Mouse (Mus musculus): ENCODE data around the gene Vsig8. TPM values are rescaled to one million over a fixed set of nuclear protein-coding genes. Genes with fewer than 3 reads are reported as not detected.

The Vsig8 gene
- polyA plus RNA-seq, 1 experiment = 0.35 TPM

DNA sequence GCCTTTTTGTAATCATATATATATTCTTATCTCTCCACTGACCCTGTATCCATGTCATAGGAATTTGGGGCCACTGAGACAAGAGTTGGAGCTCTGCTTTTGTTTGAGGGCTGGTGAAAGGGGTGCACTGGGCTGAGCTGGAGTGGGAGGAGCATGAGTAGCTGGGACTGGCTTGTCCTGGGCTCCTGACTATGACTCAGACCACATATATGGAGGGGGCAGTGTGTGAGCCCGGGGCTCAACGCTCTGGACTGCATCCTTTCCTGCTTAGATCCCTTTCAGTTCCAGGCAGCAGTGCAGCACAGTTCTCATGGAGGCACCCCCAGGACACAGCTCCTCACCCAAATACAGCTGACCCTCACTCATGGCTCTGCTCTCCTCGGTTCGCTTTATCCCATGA is 9.7 kb upstream of the Vsig8 start:
- Histone ChIP-seq H3K4me3 (ENCODE audit: low read depth, low read length) (no peak overlapping the region), H3K4me1 (ENCODE audit: control insufficient read depth, insufficient read depth, insufficient read length, low read length) (peaks cover 12% of the 10 kb centered on the region), H3K36me3 (ENCODE audit: control insufficient read depth, insufficient read depth, low read length) (no peaks in the 10 kb centered on the region), H3K27me3 (ENCODE audit: control insufficient read depth, insufficient read depth, low read length) (no peaks in the 10 kb centered on the region), H3K27ac (ENCODE audit: insufficient read depth, low read depth, low read length) (no peak overlapping the region)
- TF ChIP-seq POLR2A (IDR thresholded peaks at IDR 0.05; ENCODE audit: low read depth, low read length) = no peak
- no peak for TF ChIP-seq CTCF (IDR thresholded peaks at IDR 0.05; ENCODE audit: extremely low read depth, insufficient read length, insufficient replicate concordance, low read depth, low read length)
- WGBS = 82% methylated on average over 4 of the region's 4 CpGs

DNA sequence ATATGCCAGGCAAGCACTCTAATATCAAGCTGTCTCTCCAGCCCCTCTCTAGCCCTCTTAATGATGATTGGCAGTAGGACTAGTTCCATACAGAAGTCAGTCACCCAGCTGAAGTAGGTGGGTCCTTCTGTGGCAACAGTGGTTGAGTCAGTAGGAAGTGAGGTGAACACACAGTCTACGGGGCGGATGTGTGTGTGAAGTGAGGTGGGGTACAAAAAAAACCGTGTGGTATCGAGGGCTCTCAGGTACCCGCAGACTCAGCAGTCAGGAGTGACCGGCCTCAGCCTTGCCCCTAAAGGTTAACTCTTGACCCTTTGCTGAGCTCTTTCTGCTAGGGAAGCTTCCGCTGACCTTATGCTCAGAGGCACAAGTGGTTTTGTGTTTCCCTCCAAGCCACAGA is 7.2 kb upstream of the Vsig8 start:
- H3K4me1 ChIP-seq (ENCODE audit: control insufficient read depth, insufficient read depth, insufficient read length, low read length) = peaks cover 12% of the 10 kb centered on the region
- H3K27ac ChIP-seq (ENCODE audit: insufficient read depth, low read depth, low read length) = no peak overlapping the region
- no peaks in the 10 kb centered on the region for H3K27me3 ChIP-seq (ENCODE audit: control insufficient read depth, insufficient read depth, low read length)
- no peaks in the 10 kb centered on the region for H3K36me3 ChIP-seq (ENCODE audit: control insufficient read depth, insufficient read depth, low read length)
- H3K4me3 ChIP-seq (ENCODE audit: low read depth, low read length) = no peak overlapping the region
- TF ChIP-seq CTCF (IDR thresholded peaks at IDR 0.05; ENCODE audit: extremely low read depth, insufficient read length, insufficient replicate concordance, low read depth, low read length) = no peak
- no peak for TF ChIP-seq POLR2A (IDR thresholded peaks at IDR 0.05; ENCODE audit: low read depth, low read length)
- WGBS = 81% methylated on average over 7 of the region's 7 CpGs

DNA sequence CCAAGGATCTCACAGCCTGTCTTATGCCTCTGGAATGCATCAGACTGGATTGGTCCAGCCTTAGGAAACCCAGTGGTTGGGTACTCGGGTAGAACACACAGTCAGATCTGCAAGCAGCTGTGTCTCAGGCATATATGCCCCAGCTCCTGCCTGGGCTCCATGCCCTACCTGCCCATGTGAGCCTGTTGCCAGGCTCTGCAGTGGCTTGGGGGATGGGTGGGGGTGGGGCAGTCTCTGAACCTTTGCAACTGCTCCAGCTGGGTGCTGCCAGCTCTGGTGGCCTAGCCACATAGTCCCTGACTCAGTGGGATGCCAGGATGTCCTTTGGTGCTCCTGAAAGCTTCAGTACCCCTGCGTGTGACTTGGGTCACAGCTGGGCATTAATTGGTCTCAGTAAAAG is 6.4 kb upstream of the Vsig8 start:
- Histone ChIP-seq H3K4me3 (ENCODE audit: low read depth, low read length) (peak overlapping the region; percentile 85), H3K36me3 (ENCODE audit: control insufficient read depth, insufficient read depth, low read length) (no peaks in the 10 kb centered on the region), H3K4me1 (ENCODE audit: control insufficient read depth, insufficient read depth, insufficient read length, low read length) (peaks cover 12% of the 10 kb centered on the region), H3K27ac (ENCODE audit: insufficient read depth, low read depth, low read length) (no peak overlapping the region), H3K27me3 (ENCODE audit: control insufficient read depth, insufficient read depth, low read length) (no peaks in the 10 kb centered on the region)
- 17% methylated on average over 2 of the region's 2 CpGs for WGBS
- no peak for TF ChIP-seq CTCF (IDR thresholded peaks at IDR 0.05; ENCODE audit: extremely low read depth, insufficient read length, insufficient replicate concordance, low read depth, low read length)
- no peak for TF ChIP-seq POLR2A (IDR thresholded peaks at IDR 0.05; ENCODE audit: low read depth, low read length)

DNA sequence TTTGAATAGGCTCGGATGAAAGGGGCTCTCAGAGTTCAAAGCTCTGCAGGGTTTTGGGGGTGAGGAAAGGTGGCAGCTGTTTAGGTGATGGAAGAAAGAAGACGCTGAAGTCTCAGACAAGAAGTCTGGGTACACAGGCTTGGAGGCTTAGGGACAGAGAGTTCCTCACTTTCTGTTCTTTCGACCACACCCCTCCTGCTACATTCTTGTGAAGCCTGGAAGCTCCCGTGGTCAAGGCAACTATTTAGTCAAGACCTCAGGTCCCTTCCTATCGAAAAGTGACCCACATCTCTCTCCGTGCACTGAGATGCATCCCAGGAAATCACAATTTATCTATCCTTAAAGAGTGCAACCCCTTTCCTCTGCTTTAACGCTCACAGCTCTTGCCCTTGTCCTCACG is 6.0 kb upstream of the Vsig8 start:
- Histone ChIP-seq H3K27me3 (ENCODE audit: control insufficient read depth, insufficient read depth, low read length) (no peaks in the 10 kb centered on the region), H3K4me3 (ENCODE audit: low read depth, low read length) (peak overlapping the region; percentile 85), H3K4me1 (ENCODE audit: control insufficient read depth, insufficient read depth, insufficient read length, low read length) (peaks cover 12% of the 10 kb centered on the region), H3K36me3 (ENCODE audit: control insufficient read depth, insufficient read depth, low read length) (no peaks in the 10 kb centered on the region), H3K27ac (ENCODE audit: insufficient read depth, low read depth, low read length) (no peak overlapping the region)
- 6% methylated on average over 8 of the region's 8 CpGs for WGBS
- no peak for TF ChIP-seq POLR2A (IDR thresholded peaks at IDR 0.05; ENCODE audit: low read depth, low read length)
- no peak for TF ChIP-seq CTCF (IDR thresholded peaks at IDR 0.05; ENCODE audit: extremely low read depth, insufficient read length, insufficient replicate concordance, low read depth, low read length)

DNA sequence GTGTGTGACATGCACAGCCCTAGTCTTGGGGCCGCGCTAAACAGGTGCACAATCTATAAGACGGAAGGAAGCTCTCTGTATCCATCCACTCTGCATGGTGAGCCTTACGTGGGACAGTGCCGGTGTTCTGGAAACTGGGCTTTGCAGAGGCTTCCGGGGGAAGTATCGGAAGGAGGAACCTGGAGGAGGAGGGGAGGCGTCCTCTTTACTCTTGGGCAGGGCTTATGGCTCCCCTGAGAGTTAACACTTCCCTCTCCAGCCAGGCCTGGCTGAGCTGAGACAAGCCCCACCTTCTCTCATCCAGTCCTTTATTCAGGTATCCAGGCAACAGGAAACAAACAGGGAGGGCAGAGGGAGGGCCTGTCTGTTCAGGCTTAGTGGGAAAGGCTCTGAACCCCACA is 5.2 kb upstream of the Vsig8 start:
- under 1% methylated on average over 8 of the region's 8 CpGs for WGBS
- Histone ChIP-seq H3K4me3 (ENCODE audit: low read depth, low read length) (peak overlapping the region; percentile 85), H3K27me3 (ENCODE audit: control insufficient read depth, insufficient read depth, low read length) (no peaks in the 10 kb centered on the region), H3K27ac (ENCODE audit: insufficient read depth, low read depth, low read length) (peak overlapping the region; percentile 3; the same call in 1 of the 2 replicates), H3K36me3 (ENCODE audit: control insufficient read depth, insufficient read depth, low read length) (no peaks in the 10 kb centered on the region), H3K4me1 (ENCODE audit: control insufficient read depth, insufficient read depth, insufficient read length, low read length) (peaks cover 12% of the 10 kb centered on the region)
- TF ChIP-seq CTCF (IDR thresholded peaks at IDR 0.05; ENCODE audit: extremely low read depth, insufficient read length, insufficient replicate concordance, low read depth, low read length) (no peak), POLR2A (IDR thresholded peaks at IDR 0.05; ENCODE audit: low read depth, low read length) (peak; percentile 53; the same call in 1 of the 2 replicates)

DNA sequence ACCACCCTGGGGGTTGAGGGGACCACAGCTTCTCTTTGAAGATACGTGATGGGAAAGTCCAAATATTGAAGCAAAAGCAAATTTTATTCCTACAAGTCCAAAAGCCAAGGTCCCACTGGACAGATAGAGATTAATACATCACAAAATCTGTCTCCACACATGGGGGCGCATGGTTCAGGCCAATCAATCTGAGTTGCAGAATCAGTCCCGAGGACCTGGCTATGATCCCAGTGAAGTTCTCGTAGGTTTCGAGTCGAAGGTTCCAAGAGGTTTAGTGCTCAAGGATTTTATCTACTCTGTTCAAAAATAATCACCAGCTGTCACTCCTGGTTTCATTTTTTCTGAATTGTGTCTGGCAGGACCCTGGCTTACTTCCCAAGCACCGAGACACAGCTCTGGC is 4.7 kb upstream of the Vsig8 start:
- WGBS = 11% methylated on average over 7 of the region's 7 CpGs
- peaks cover 12% of the 10 kb centered on the region for H3K4me1 ChIP-seq (ENCODE audit: control insufficient read depth, insufficient read depth, insufficient read length, low read length)
- no peaks in the 10 kb centered on the region for H3K36me3 ChIP-seq (ENCODE audit: control insufficient read depth, insufficient read depth, low read length)
- H3K27ac ChIP-seq (ENCODE audit: insufficient read depth, low read depth, low read length) = no peak overlapping the region
- H3K4me3 ChIP-seq (ENCODE audit: low read depth, low read length) = peak overlapping the region; percentile 85
- no peak for TF ChIP-seq POLR2A (IDR thresholded peaks at IDR 0.05; ENCODE audit: low read depth, low read length)
- TF ChIP-seq CTCF (IDR thresholded peaks at IDR 0.05; ENCODE audit: extremely low read depth, insufficient read length, insufficient replicate concordance, low read depth, low read length) = no peak
- H3K27me3 ChIP-seq (ENCODE audit: control insufficient read depth, insufficient read depth, low read length) = no peaks in the 10 kb centered on the region

DNA sequence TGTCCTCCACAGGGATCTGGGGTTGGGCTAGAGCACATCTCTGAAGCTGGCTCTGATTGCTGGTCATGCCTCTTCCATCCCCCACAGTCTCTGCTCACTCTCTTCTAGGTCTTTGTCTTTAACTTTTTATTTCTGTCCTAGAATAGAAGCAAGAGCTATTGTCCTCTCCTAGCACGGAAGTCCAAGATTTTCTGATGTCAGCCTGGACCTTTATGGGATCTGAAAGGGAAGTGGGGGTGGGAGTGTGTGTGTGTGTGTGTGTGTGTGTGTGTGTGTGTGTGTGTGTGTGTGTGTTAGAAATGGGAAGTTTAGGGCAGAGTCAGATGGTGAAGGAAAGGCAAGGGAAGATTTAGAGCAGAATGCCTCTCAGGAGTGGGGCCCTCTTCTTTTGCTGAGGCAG is 3.1 kb upstream of the Vsig8 start:
- TF ChIP-seq CTCF (IDR thresholded peaks at IDR 0.05; ENCODE audit: extremely low read depth, insufficient read length, insufficient replicate concordance, low read depth, low read length) (no peak), POLR2A (IDR thresholded peaks at IDR 0.05; ENCODE audit: low read depth, low read length) (no peak)
- no peak overlapping the region for H3K27ac ChIP-seq (ENCODE audit: insufficient read depth, low read depth, low read length)
- no peak overlapping the region for H3K4me3 ChIP-seq (ENCODE audit: low read depth, low read length)
- H3K4me1 ChIP-seq (ENCODE audit: control insufficient read depth, insufficient read depth, insufficient read length, low read length) = peaks cover 12% of the 10 kb centered on the region
- WGBS = 78% methylated on average over 1 of the region's 1 CpGs
- H3K27me3 ChIP-seq (ENCODE audit: control insufficient read depth, insufficient read depth, low read length) = no peaks in the 10 kb centered on the region
- H3K36me3 ChIP-seq (ENCODE audit: control insufficient read depth, insufficient read depth, low read length) = no peaks in the 10 kb centered on the region

Measured in small intestine, adult 2 months (tissue).